Mouse (Mus musculus): Measurements from ENCODE around the gene Ropn1. TPM values are rescaled to one million over a fixed set of nuclear protein-coding genes. Genes with fewer than 3 reads are reported as not detected.
A peak's percentile ranks its signal among the peaks of the same experiment; 100 is the strongest.

Ropn1 gene
- polyA plus RNA-seq, 1 experiment from 2014 or later, result not detected

GRCm38 (mm10) chr16:34657983-34658382, 8.3 kb downstream of the Ropn1 start:
- Histone ChIP-seq H3K4me2 (peak overlapping the region; percentile 53), H3K4me1 (peaks cover 9% of the 10 kb centered on the region), H3K36me3 (replicated peaks) (no peaks in the 10 kb centered on the region), H3K4me3 (peak overlapping the region; percentile 36), H3K27ac (no peak overlapping the region), H3K9me3 (no peaks in the 10 kb centered on the region), H3K27me3 (replicated peaks) (no peaks in the 10 kb centered on the region), H3K9ac (no peak overlapping the region; the same call in 1 of the 2 replicates)
- WGBS, result 21% methylated on average over 5 of the region's 5 CpGs
- ATAC-seq (replicated peaks), result peak; percentile 37; the same call in 1 of the 2 replicates

- Histone ChIP-seq H3K9ac (no peak overlapping the region; the same call in 1 of the 2 replicates), H3K27ac (no peak overlapping the region), H3K4me3 (peak overlapping the region; percentile 36), H3K9me3 (no peaks in the 10 kb centered on the region), H3K4me2 (peak overlapping the region; percentile 53), H3K27me3 (replicated peaks) (no peaks in the 10 kb centered on the region), H3K36me3 (replicated peaks) (no peaks in the 10 kb centered on the region), H3K4me1 (peaks cover 9% of the 10 kb centered on the region)
- 39% methylated on average over 11 of the region's 11 CpGs for WGBS
- peak; percentile 39; the same call in 1 of the 2 replicates for ATAC-seq (replicated peaks)
Observed at GRCm38 (mm10) chr16:34658388-34658787, 8.7 kb downstream of the Ropn1 start.

GRCm38 (mm10) chr16:34664553-34664952, 14.8 kb downstream of the Ropn1 start:
- Histone ChIP-seq H3K4me3 (no peak overlapping the region), H3K27me3 (replicated peaks) (peaks cover 16% of the 10 kb centered on the region; the same call in 1 of the 2 replicates), H3K27ac (no peak overlapping the region), H3K36me3 (replicated peaks) (no peaks in the 10 kb centered on the region), H3K9ac (no peak overlapping the region), H3K4me2 (no peak overlapping the region), H3K4me1 (peaks cover 8% of the 10 kb centered on the region; the same call in 1 of the 2 replicates), H3K9me3 (no peaks in the 10 kb centered on the region)
- no peak for ATAC-seq (replicated peaks)
- WGBS, result 66% methylated on average over 3 of the region's 3 CpGs

- no peaks in the 10 kb centered on the region for H3K36me3 ChIP-seq (replicated peaks)
- H3K4me2 ChIP-seq, result peak overlapping the region; percentile 39
- no peak overlapping the region for H3K27ac ChIP-seq
- H3K4me1 ChIP-seq, result peaks cover 13% of the 10 kb centered on the region; the same call in 1 of the 2 replicates
- WGBS, result 3% methylated on average over 20 of the region's 20 CpGs
- peaks cover 16% of the 10 kb centered on the region; the same call in 1 of the 2 replicates for H3K27me3 ChIP-seq (replicated peaks)
- no peak overlapping the region for H3K9ac ChIP-seq
- ATAC-seq (replicated peaks), result peak; percentile 76
- peak overlapping the region; percentile 19 for H3K4me3 ChIP-seq
- H3K9me3 ChIP-seq, result no peaks in the 10 kb centered on the region
Observed at GRCm38 (mm10) chr16:34667031-34667726, 17.5 kb downstream of the Ropn1 start.

GRCm38 (mm10) chr16:34668341-34668740, 18.6 kb downstream of the Ropn1 start:
- peaks cover 16% of the 10 kb centered on the region; the same call in 1 of the 2 replicates for H3K27me3 ChIP-seq (replicated peaks)
- no peak overlapping the region for H3K9ac ChIP-seq
- H3K4me1 ChIP-seq, result peaks cover 13% of the 10 kb centered on the region; the same call in 1 of the 2 replicates
- H3K27ac ChIP-seq, result no peak overlapping the region
- H3K9me3 ChIP-seq, result no peaks in the 10 kb centered on the region
- ATAC-seq (replicated peaks), result no peak
- no peak overlapping the region for H3K4me2 ChIP-seq
- H3K4me3 ChIP-seq, result no peak overlapping the region
- WGBS, result 73% methylated on average over 9 of the region's 9 CpGs
- no peaks in the 10 kb centered on the region for H3K36me3 ChIP-seq (replicated peaks)

- no peaks in the 10 kb centered on the region for H3K9me3 ChIP-seq
Observed at GRCm38 (mm10) chr16:34671966-34672365, 22.2 kb downstream of the Ropn1 start.

GRCm38 (mm10) chr16:34672822-34673221, 23.1 kb downstream of the Ropn1 start:
- 0 out of 2 replicates have a peak, but pooled peaks cover 5% of the 10 kb centered on the region for H3K4me1 ChIP-seq
- no peak for ATAC-seq (replicated peaks)
- no peak overlapping the region for H3K9ac ChIP-seq
- no peak overlapping the region for H3K27ac ChIP-seq
- WGBS, result 58% methylated on average over 3 of the region's 3 CpGs
- no peak overlapping the region for H3K4me2 ChIP-seq
- no peaks in the 10 kb centered on the region for H3K9me3 ChIP-seq
- no peaks in the 10 kb centered on the region for H3K36me3 ChIP-seq (replicated peaks)
- no peak overlapping the region for H3K4me3 ChIP-seq
- H3K27me3 ChIP-seq (replicated peaks), result peaks cover 11% of the 10 kb centered on the region; the same call in 1 of the 2 replicates

More at GRCm38 (mm10) chr16:34671966-34672365, 22.2 kb downstream of the Ropn1 start:
- H3K27me3 ChIP-seq (replicated peaks), result peaks cover 11% of the 10 kb centered on the region; the same call in 1 of the 2 replicates
- H3K4me1 ChIP-seq, result peaks cover 11% of the 10 kb centered on the region; the same call in 1 of the 2 replicates
- 47% methylated on average over 7 of the region's 7 CpGs for WGBS
- no peak overlapping the region for H3K4me3 ChIP-seq
- no peaks in the 10 kb centered on the region for H3K36me3 ChIP-seq (replicated peaks)
- H3K4me2 ChIP-seq, result no peak overlapping the region
- no peak overlapping the region for H3K9ac ChIP-seq
- no peak for ATAC-seq (replicated peaks)
- H3K27ac ChIP-seq, result no peak overlapping the region

- no peaks in the 10 kb centered on the region for H3K9me3 ChIP-seq
- 72% methylated on average over 6 of the region's 6 CpGs for WGBS
- H3K27me3 ChIP-seq (replicated peaks), result no peaks in the 10 kb centered on the region
- H3K9ac ChIP-seq, result no peak overlapping the region
- no peaks in the 10 kb centered on the region for H3K36me3 ChIP-seq (replicated peaks)
- H3K4me2 ChIP-seq, result no peak overlapping the region
- no peak overlapping the region for H3K4me3 ChIP-seq
- no peak for ATAC-seq (replicated peaks)
- 0 out of 2 replicates have a peak, but pooled peaks cover 5% of the 10 kb centered on the region for H3K4me1 ChIP-seq
- H3K27ac ChIP-seq, result no peak overlapping the region
Observed at GRCm38 (mm10) chr16:34674365-34674764, 24.6 kb downstream of the Ropn1 start.

- H3K4me1 ChIP-seq, result no peaks in the 10 kb centered on the region
- no peaks in the 10 kb centered on the region for H3K36me3 ChIP-seq (replicated peaks)
- no peak for ATAC-seq (replicated peaks)
- no peaks in the 10 kb centered on the region for H3K27me3 ChIP-seq (replicated peaks)
- no peak overlapping the region for H3K27ac ChIP-seq
- no peak overlapping the region for H3K9ac ChIP-seq
- H3K4me2 ChIP-seq, result no peak overlapping the region
- no peaks in the 10 kb centered on the region for H3K9me3 ChIP-seq
- H3K4me3 ChIP-seq, result no peak overlapping the region
Observed at GRCm38 (mm10) chr16:34681823-34682222, 32.1 kb downstream of the Ropn1 start.

- Histone ChIP-seq H3K36me3 (replicated peaks) (no peaks in the 10 kb centered on the region), H3K4me3 (peak overlapping the region; percentile 80), H3K27ac (peak overlapping the region; percentile 91), H3K9ac (no peak overlapping the region; the same call in 1 of the 2 replicates), H3K4me2 (peak overlapping the region; percentile 78), H3K27me3 (replicated peaks) (no peaks in the 10 kb centered on the region), H3K9me3 (no peaks in the 10 kb centered on the region), H3K4me1 (peaks cover 7% of the 10 kb centered on the region)
- no peak; the same call in 1 of the 2 replicates for ATAC-seq (replicated peaks)
- 74% methylated on average over 3 of the region's 3 CpGs for WGBS
Observed at GRCm38 (mm10) chr16:34689879-34690278, 40.2 kb downstream of the Ropn1 start.

GRCm38 (mm10) chr16:34690334-34691144, 40.8 kb downstream of the Ropn1 start, which contains the start of gene Ccdc14:
Gene Ccdc14 (plus strand): TSS chr16:34690616.
- ATAC-seq (replicated peaks), result peak; percentile 94
- Histone ChIP-seq H3K4me1 (peaks cover 7% of the 10 kb centered on the region), H3K27me3 (replicated peaks) (no peaks in the 10 kb centered on the region), H3K36me3 (replicated peaks) (no peaks in the 10 kb centered on the region), H3K9me3 (no peaks in the 10 kb centered on the region), H3K4me2 (peak within 1 kb of the TSS; percentile 78), H3K4me3 (peak within 1 kb of the TSS; percentile 80), H3K9ac (peak within 1 kb of the TSS; percentile 65), H3K27ac (peak within 1 kb of the TSS; percentile 91)
- WGBS, result under 1% methylated on average over 53 of the region's 53 CpGs

- ATAC-seq (replicated peaks), result peak; percentile 9; the same call in 1 of the 2 replicates
- peak overlapping the region; percentile 91 for H3K27ac ChIP-seq
Observed at GRCm38 (mm10) chr16:34691156-34691555, 41.4 kb downstream of the Ropn1 start.

More at GRCm38 (mm10) chr16:34691156-34691555, 41.4 kb downstream of the Ropn1 start:
- H3K9ac ChIP-seq, result peak overlapping the region; percentile 65
- peak overlapping the region; percentile 80 for H3K4me3 ChIP-seq
- 7% methylated on average over 11 of the region's 11 CpGs for WGBS
- no peaks in the 10 kb centered on the region for H3K27me3 ChIP-seq (replicated peaks)
- H3K36me3 ChIP-seq (replicated peaks), result no peaks in the 10 kb centered on the region
- peaks cover 7% of the 10 kb centered on the region for H3K4me1 ChIP-seq
- no peaks in the 10 kb centered on the region for H3K9me3 ChIP-seq
- H3K4me2 ChIP-seq, result peak overlapping the region; percentile 78

Measured in midbrain, embryonic 15.5 days (tissue).